Mouse (Mus musculus): ENCODE results near the gene Cmas. TPM values are rescaled to one million over a fixed set of nuclear protein-coding genes. Genes with fewer than 3 reads are reported as not detected.
A peak's percentile ranks its signal among the peaks of the same experiment; 100 is the strongest.

Gene Cmas
- polyA plus RNA-seq, 1 experiment from 2014 or later: 133 TPM

GRCm38 (mm10) chr6:142780574-142781033, 24.1 kb downstream of the Cmas start:
- no peak overlapping the region for H3K4me2 ChIP-seq
- H3K27me3 ChIP-seq (ENCODE audit: control insufficient read depth, insufficient read depth, low read length): no peaks in the 10 kb centered on the region
- no peak overlapping the region for H3K4me3 ChIP-seq (ENCODE audit: low read depth, low read length)
- H3K9me3 ChIP-seq (ENCODE audit: control insufficient read depth, low read length): no peaks in the 10 kb centered on the region
- H3K4me1 ChIP-seq (ENCODE audit: control insufficient read depth, insufficient read depth, low read length): peaks cover 2% of the 10 kb centered on the region; the same call in 1 of the 2 replicates
- no peaks in the 10 kb centered on the region for H3K36me3 ChIP-seq (ENCODE audit: control insufficient read depth, insufficient read depth, low read length)
- H3K27ac ChIP-seq (ENCODE audit: low read depth, low read length): no peak overlapping the region
- ATAC-seq (ENCODE audit: low FRiP score) (peak; percentile 45), DNase-seq (ENCODE audit: low spot score, missing footprints) (no peak)
- 79% methylated on average over 4 of the region's 4 CpGs for WGBS
- no peak overlapping the region for H3K9ac ChIP-seq (ENCODE audit: low read length)

GRCm38 (mm10) chr6:142781286-142781685, 24.8 kb downstream of the Cmas start:
- 63% methylated on average over 7 of the region's 7 CpGs for WGBS
- no peak overlapping the region; the same call in 1 of the 2 replicates for H3K27ac ChIP-seq (ENCODE audit: low read depth, low read length)
- no peaks in the 10 kb centered on the region for H3K36me3 ChIP-seq (ENCODE audit: control insufficient read depth, insufficient read depth, low read length)
- H3K4me2 ChIP-seq: no peak overlapping the region
- H3K4me3 ChIP-seq (ENCODE audit: low read depth, low read length): no peak overlapping the region
- H3K9me3 ChIP-seq (ENCODE audit: control insufficient read depth, low read length): no peaks in the 10 kb centered on the region
- ATAC-seq (ENCODE audit: low FRiP score) (no peak), DNase-seq (ENCODE audit: low spot score, missing footprints) (no peak)
- H3K27me3 ChIP-seq (ENCODE audit: control insufficient read depth, insufficient read depth, low read length): no peaks in the 10 kb centered on the region
- H3K9ac ChIP-seq (ENCODE audit: low read length): no peak overlapping the region
- peaks cover 2% of the 10 kb centered on the region; the same call in 1 of the 2 replicates for H3K4me1 ChIP-seq (ENCODE audit: control insufficient read depth, insufficient read depth, low read length)

- Histone ChIP-seq H3K9me3 (ENCODE audit: control insufficient read depth, low read length) (no peaks in the 10 kb centered on the region), H3K36me3 (ENCODE audit: control insufficient read depth, insufficient read depth, low read length) (no peaks in the 10 kb centered on the region), H3K27ac (ENCODE audit: low read depth, low read length) (no peak overlapping the region), H3K4me3 (ENCODE audit: low read depth, low read length) (no peak overlapping the region), H3K4me2 (no peak overlapping the region), H3K4me1 (ENCODE audit: control insufficient read depth, insufficient read depth, low read length) (peaks cover 2% of the 10 kb centered on the region; the same call in 1 of the 2 replicates), H3K27me3 (ENCODE audit: control insufficient read depth, insufficient read depth, low read length) (no peaks in the 10 kb centered on the region), H3K9ac (ENCODE audit: low read length) (no peak overlapping the region)
- peak; percentile 93 for DNase-seq (ENCODE audit: low spot score, missing footprints)
- ATAC-seq (ENCODE audit: low FRiP score): no peak
- 37% methylated on average over 4 of the region's 4 CpGs for WGBS
Observed at GRCm38 (mm10) chr6:142785343-142785742, 28.9 kb downstream of the Cmas start.

- Histone ChIP-seq H3K27me3 (ENCODE audit: control insufficient read depth, insufficient read depth, low read length) (no peaks in the 10 kb centered on the region), H3K4me1 (ENCODE audit: control insufficient read depth, insufficient read depth, low read length) (peaks cover 2% of the 10 kb centered on the region; the same call in 1 of the 2 replicates), H3K4me3 (ENCODE audit: low read depth, low read length) (no peak overlapping the region), H3K9me3 (ENCODE audit: control insufficient read depth, low read length) (no peaks in the 10 kb centered on the region), H3K36me3 (ENCODE audit: control insufficient read depth, insufficient read depth, low read length) (no peaks in the 10 kb centered on the region), H3K27ac (ENCODE audit: low read depth, low read length) (no peak overlapping the region), H3K9ac (ENCODE audit: low read length) (no peak overlapping the region), H3K4me2 (no peak overlapping the region)
- DNase-seq (ENCODE audit: low spot score, missing footprints) (no peak), ATAC-seq (ENCODE audit: low FRiP score) (no peak)
- 86% methylated on average over 21 of the region's 21 CpGs for WGBS
Observed at GRCm38 (mm10) chr6:142786106-142786505, 29.6 kb downstream of the Cmas start.

- Histone ChIP-seq H3K9me3 (ENCODE audit: control insufficient read depth, low read length) (no peaks in the 10 kb centered on the region), H3K4me3 (ENCODE audit: low read depth, low read length) (no peak overlapping the region), H3K9ac (ENCODE audit: low read length) (no peak overlapping the region), H3K4me1 (ENCODE audit: control insufficient read depth, insufficient read depth, low read length) (peaks cover 3% of the 10 kb centered on the region), H3K27ac (ENCODE audit: low read depth, low read length) (no peak overlapping the region), H3K4me2 (no peak overlapping the region), H3K36me3 (ENCODE audit: control insufficient read depth, insufficient read depth, low read length) (no peaks in the 10 kb centered on the region), H3K27me3 (ENCODE audit: control insufficient read depth, insufficient read depth, low read length) (no peaks in the 10 kb centered on the region)
- no peak for DNase-seq (ENCODE audit: low spot score, missing footprints)
- 60% methylated on average over 18 of the region's 18 CpGs for WGBS
- no peak for ATAC-seq (ENCODE audit: low FRiP score)
Observed at GRCm38 (mm10) chr6:142788042-142788987, 31.8 kb downstream of the Cmas start.

GRCm38 (mm10) chr6:142789736-142790135, 33.2 kb downstream of the Cmas start:
- no peak overlapping the region for H3K4me2 ChIP-seq
- H3K27me3 ChIP-seq (ENCODE audit: control insufficient read depth, insufficient read depth, low read length): no peaks in the 10 kb centered on the region
- H3K27ac ChIP-seq (ENCODE audit: low read depth, low read length): no peak overlapping the region
- H3K9ac ChIP-seq (ENCODE audit: low read length): no peak overlapping the region
- 93% methylated on average over 10 of the region's 10 CpGs for WGBS
- H3K36me3 ChIP-seq (ENCODE audit: control insufficient read depth, insufficient read depth, low read length): no peaks in the 10 kb centered on the region
- DNase-seq (ENCODE audit: low spot score, missing footprints) (no peak), ATAC-seq (ENCODE audit: low FRiP score) (no peak)
- H3K9me3 ChIP-seq (ENCODE audit: control insufficient read depth, low read length): no peaks in the 10 kb centered on the region
- H3K4me3 ChIP-seq (ENCODE audit: low read depth, low read length): no peak overlapping the region
- H3K4me1 ChIP-seq (ENCODE audit: control insufficient read depth, insufficient read depth, low read length): peaks cover 8% of the 10 kb centered on the region

- no peak overlapping the region for H3K9ac ChIP-seq (ENCODE audit: low read length)
- WGBS: 44% methylated on average over 13 of the region's 13 CpGs
- H3K27ac ChIP-seq (ENCODE audit: low read depth, low read length): no peak overlapping the region; the same call in 1 of the 2 replicates
- no peaks in the 10 kb centered on the region for H3K27me3 ChIP-seq (ENCODE audit: control insufficient read depth, insufficient read depth, low read length)
- peaks cover 8% of the 10 kb centered on the region for H3K4me1 ChIP-seq (ENCODE audit: control insufficient read depth, insufficient read depth, low read length)
- no peak overlapping the region for H3K4me3 ChIP-seq (ENCODE audit: low read depth, low read length)
- ATAC-seq (ENCODE audit: low FRiP score) (peak; percentile 68), DNase-seq (ENCODE audit: low spot score, missing footprints) (peak; percentile 92)
- no peak overlapping the region for H3K4me2 ChIP-seq
- no peaks in the 10 kb centered on the region for H3K36me3 ChIP-seq (ENCODE audit: control insufficient read depth, insufficient read depth, low read length)
- H3K9me3 ChIP-seq (ENCODE audit: control insufficient read depth, low read length): no peaks in the 10 kb centered on the region
Observed at GRCm38 (mm10) chr6:142792241-142792968, 35.9 kb downstream of the Cmas start.

GRCm38 (mm10) chr6:142793468-142793867, 37.0 kb downstream of the Cmas start:
- WGBS: 27% methylated on average over 7 of the region's 7 CpGs
- Histone ChIP-seq H3K27me3 (ENCODE audit: control insufficient read depth, insufficient read depth, low read length) (no peaks in the 10 kb centered on the region), H3K36me3 (ENCODE audit: control insufficient read depth, insufficient read depth, low read length) (no peaks in the 10 kb centered on the region), H3K27ac (ENCODE audit: low read depth, low read length) (no peak overlapping the region), H3K4me3 (ENCODE audit: low read depth, low read length) (no peak overlapping the region), H3K4me1 (ENCODE audit: control insufficient read depth, insufficient read depth, low read length) (peaks cover 8% of the 10 kb centered on the region), H3K9ac (ENCODE audit: low read length) (no peak overlapping the region), H3K4me2 (no peak overlapping the region), H3K9me3 (ENCODE audit: control insufficient read depth, low read length) (no peaks in the 10 kb centered on the region)
- DNase-seq (ENCODE audit: low spot score, missing footprints) (peak; percentile 86), ATAC-seq (ENCODE audit: low FRiP score) (peak; percentile 56)

- no peak overlapping the region for H3K4me3 ChIP-seq (ENCODE audit: low read depth, low read length)
- DNase-seq (ENCODE audit: low spot score, missing footprints): no peak
- H3K27ac ChIP-seq (ENCODE audit: low read depth, low read length): no peak overlapping the region
- H3K9ac ChIP-seq (ENCODE audit: low read length): no peak overlapping the region
- 93% methylated on average over 9 of the region's 9 CpGs for WGBS
- ATAC-seq (ENCODE audit: low FRiP score): no peak
- H3K27me3 ChIP-seq (ENCODE audit: control insufficient read depth, insufficient read depth, low read length): no peaks in the 10 kb centered on the region
- peaks cover 8% of the 10 kb centered on the region for H3K4me1 ChIP-seq (ENCODE audit: control insufficient read depth, insufficient read depth, low read length)
- H3K9me3 ChIP-seq (ENCODE audit: control insufficient read depth, low read length): no peaks in the 10 kb centered on the region
- no peaks in the 10 kb centered on the region for H3K36me3 ChIP-seq (ENCODE audit: control insufficient read depth, insufficient read depth, low read length)
- no peak overlapping the region for H3K4me2 ChIP-seq
Observed at GRCm38 (mm10) chr6:142795087-142795486, 38.6 kb downstream of the Cmas start.

All from midbrain, embryonic 11.5 days (tissue).